Mouse (Mus musculus) granulocyte monocyte progenitor cell, adult 5-6 weeks (primary cell): ENCODE data around the gene Dnajb1. TPM values are rescaled to one million over a fixed set of nuclear protein-coding genes. Genes with fewer than 3 reads are reported as not detected.
"Not testable (repeated sequence)": the region's sequence is repeated elsewhere in the genome, so short reads cannot be mapped to it uniquely, and the experiment has no call there.

ENCODE experiments used
- ATAC-seq: replicated peaks from 2 replicates; pipeline ENCODE4 v1.8.0; 2016; ENCODE audit warnings: mild to moderate bottlenecking, moderate TSS enrichment, inconsistent platforms; ENCODE audit not compliant: poor library complexity, severe bottlenecking
- total RNA-seq, 2 experiments: library from RNA; stranded (forward) in 1 of 2; stranded (reverse) in 1 of 2; fragments of 200-712, 200-1000 nt in 1 of 2; fragments of >200 nt in 1 of 2; fragmentation: Nextera tagmentation in 1 of 2; gene quantifications; 2 replicates each; pipeline ENCODE4 v1.2.3; 2014 to 2017

The Dnajb1 gene
- total RNA-seq (2014; fragmentation: Nextera tagmentation) (25.7 and 31.0 TPM in 2 replicates), total RNA-seq (2017) (28.1 and 47.3 TPM in 2 replicates)

- ATAC-seq: peak; percentile 79
These were observed at the start of gene Dnajb1, which contains the start of gene Tecr for GRCm38 (mm10) chr8:83607661-83608397. Gene Dnajb1, plus strand, starts transcription at chr8:83608193. Gene Tecr, minus strand, starts transcription at chr8:83607971.

DNA sequence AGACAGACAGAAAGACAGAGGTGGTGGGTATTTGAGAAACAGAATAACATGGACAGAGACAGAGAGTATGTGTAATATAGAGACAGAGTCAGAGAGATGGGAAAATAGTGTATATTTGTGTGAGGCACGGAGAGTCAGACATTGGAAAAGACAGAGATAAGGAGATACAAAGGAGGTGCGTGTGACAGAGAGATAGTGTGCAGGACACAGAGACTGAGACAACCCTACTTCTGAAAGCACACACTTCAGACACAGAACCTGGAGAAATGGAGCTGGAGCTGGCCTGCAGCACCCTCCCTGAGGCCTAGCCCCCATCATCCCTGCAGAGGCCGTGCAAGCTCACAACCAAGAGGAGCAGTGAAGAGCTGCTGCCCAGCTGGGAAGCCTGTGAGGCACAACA, 45.3 kb upstream of the Dnajb1 start:
- ATAC-seq: no peak

GRCm38 (mm10) chr8:83563246-83563645, 44.7 kb upstream of the Dnajb1 start:
- ATAC-seq: no peak

DNA sequence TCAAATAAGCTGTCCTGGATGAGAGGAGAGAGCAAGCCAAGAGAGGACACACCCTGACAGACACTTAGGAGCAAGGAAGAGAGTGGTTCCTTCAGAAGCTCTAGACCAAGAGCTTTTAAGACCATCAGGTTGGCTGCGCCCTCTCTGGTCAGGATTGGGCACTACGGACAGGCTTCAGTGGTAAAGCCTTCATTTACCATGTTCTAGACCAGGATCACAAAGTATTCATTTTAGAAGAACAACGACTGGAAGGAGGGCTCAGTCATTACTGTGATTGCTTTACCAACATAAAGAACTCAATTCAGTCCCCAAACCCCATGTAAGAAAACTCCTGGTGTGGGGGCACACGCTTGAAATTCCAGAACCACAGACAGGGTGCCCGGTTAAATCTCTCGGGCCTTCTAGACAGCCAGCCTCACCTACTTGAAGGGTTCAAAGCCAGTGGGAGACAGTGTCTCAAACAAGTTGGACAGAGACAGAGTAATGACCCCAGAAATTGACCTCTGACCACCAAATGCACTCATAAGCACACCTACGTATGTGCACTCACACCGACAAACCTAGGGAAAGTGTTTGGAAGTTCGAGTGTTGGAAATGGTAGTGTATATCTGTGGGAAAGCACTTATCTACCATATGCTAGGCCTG, 42.1 kb upstream of the Dnajb1 start:
- ATAC-seq: peak; percentile 47

- ATAC-seq: peak; percentile 94
These were observed 41.3 kb upstream of the Dnajb1 start, which contains the start of gene Ndufb7 for GRCm38 (mm10) chr8:83566469-83567395. Gene Ndufb7, plus strand, starts transcription at chr8:83566671.

DNA sequence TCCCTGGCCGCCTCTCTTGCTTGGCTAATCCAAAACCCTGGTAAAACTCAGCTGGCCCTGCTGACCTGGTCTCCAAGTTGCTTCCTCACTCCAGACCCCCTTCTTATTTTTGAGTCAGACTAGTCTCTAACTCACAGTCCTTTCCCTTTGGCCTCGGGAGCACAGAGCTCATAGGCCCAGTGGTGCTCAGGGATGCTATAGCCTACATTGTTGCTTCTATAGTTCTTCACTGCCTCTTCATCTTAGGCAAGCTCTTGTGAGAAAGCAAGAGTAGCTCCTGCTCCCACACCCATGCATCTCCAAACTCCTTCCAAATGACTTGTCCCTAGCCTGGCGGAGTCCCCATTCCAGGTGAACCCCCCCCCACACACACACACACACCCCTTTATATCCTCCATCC, 40.3 kb upstream of the Dnajb1 start:
- no peak for ATAC-seq

- no peak for ATAC-seq
These were observed 39.9 kb upstream of the Dnajb1 start for GRCm38 (mm10) chr8:83568128-83568527.

- ATAC-seq: no peak
These were observed 39.2 kb upstream of the Dnajb1 start for GRCm38 (mm10) chr8:83568755-83569154.

DNA sequence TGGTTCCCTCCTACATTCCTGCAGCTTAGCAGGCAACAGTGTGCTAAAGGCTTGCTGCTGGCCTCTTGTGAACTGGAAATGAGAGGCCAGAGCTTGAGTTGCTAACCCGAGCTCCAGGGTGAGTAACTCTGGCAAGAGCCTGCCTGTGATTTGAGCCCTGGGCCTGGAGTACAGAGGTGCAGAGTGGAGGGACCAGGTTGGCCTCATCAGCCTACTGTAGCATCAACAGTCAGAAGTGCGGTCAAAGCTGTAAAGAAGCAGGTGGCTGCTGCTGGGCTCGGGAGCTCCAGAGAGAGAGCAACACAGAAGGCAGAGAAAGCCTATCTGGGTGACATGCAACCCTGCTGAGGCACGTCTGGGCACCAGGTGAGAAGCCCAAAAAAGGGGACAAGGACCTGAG, 38.8 kb upstream of the Dnajb1 start:
- ATAC-seq: no peak

- ATAC-seq: no peak
These were observed 37.6 kb upstream of the Dnajb1 start for GRCm38 (mm10) chr8:83570272-83571000.

DNA sequence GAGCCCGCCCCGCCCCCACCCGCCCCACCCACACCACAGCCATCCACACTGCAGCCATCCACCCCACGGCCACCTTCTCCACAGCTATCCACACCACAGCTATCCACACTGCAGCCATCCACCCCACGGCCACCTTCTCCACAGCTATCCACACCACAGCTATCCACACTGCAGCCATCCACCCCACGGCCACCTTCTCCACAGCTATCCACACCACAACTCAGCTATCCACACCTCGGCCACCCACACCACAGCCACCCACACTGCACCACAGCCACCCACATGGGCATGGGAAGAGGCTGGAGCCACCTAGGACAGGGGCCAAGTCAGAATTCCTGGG, 37.0 kb upstream of the Dnajb1 start:
- not testable (repeated sequence) for ATAC-seq

- no peak for ATAC-seq
These were observed 36.2 kb upstream of the Dnajb1 start for GRCm38 (mm10) chr8:83571791-83572190.

DNA sequence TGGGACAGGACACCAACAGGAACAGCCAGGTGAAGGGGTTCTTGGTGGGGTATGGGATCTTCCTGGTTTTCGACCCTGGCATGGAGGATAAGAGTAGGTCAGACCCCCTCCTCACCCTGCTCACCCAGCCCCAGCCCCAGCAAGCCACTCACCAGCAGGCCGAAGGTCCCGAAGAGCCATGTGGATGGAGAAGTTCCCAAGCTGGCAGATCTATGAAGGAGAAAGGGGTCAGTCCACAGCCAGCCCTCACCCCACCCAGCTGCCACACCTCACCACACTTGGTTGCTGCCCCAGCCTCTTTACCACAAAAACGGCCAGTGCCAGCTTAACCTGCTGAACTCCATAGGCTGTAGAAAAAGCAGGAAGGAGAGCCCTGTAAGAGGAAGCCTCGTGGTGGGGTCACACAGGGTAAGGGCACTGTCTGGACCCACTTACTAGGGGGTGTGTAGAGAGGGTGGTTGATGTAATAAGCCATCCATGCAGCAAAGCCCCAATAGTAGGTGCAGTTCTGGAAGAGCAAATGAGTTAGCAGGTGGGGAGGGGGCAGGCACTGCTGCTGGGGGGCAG, 35.7 kb upstream of the Dnajb1 start:
- ATAC-seq: peak; percentile 54

GRCm38 (mm10) chr8:83573140-83573875, 34.7 kb upstream of the Dnajb1 start:
- ATAC-seq: peak; percentile 78

DNA sequence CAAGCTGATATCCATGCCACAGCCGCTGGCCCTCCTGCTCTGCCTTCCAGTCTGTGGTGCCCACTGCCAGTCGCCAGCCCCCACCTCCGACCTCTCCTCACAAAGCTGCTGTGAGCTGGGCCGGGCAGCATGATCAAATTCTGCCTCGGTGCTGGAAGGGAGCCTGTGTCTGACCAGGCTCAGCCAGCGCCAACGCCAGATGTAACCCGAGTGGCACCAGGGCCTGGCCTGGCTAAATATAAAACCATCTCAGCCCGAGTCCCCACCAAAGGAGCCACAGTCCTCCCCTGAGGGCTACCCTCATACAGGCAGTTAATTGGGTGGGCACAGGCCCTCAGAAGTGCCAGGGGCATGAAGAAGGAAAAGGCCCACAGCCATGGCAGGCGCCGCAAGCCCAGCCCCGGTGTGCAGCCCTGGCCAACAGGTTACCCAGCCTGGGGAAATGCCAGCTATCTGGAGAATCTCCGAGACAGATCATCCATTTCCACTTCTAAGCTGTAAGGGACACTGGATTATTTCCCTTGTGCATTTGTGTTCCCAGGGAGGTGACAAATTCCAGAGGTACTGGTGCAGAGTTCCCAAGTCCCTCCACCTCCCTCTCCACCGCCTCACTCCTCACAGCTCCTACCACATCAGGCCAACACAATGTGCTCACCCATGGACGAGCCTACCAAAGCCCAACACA, 33.2 kb upstream of the Dnajb1 start:
- ATAC-seq: no peak

GRCm38 (mm10) chr8:83575561-83576515, 32.2 kb upstream of the Dnajb1 start:
- ATAC-seq: no peak

DNA sequence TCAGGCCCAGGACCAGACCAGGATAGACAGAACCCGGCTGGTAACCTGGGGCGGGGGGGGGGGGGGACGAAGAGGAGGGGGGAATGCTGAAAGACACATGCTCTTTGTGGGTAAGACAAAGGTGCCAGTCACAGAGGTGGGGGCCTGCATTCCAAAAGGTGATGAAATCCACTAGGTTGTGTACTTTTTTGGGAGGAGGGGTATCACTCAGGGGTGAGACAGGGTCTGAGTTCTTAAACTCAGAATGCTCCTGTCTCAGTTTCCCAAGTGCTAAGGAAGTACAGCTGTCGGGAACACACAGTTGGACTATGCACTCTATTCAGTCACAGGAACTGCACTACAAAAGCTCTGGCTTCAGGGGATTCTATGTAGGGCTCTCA, 31.5 kb upstream of the Dnajb1 start:
- no peak for ATAC-seq
